10 mouse cellular contexts compared by ENCODE assay signal in the genomic region with DNA sequence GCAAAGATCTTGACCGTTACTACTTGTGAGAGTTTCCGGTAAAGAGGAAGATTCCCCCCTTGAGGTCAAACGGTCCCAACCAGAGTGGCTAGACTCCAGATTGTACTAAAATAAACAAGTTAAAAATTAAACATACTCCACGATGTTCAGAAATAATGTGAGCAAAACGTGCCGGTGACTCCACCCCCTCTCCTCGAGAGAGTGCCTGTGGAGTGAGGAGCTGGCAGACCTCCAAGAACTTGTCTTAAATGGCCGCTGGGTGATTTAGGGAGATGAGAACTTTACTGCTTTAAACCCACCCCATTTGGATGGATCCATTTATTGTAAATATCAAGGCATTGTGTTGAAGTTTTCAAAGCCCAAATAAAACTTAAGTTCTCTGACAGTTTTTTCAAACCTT. TPM values are rescaled to one million over a fixed set of nuclear protein-coding genes. Genes with fewer than 3 reads are reported as not detected.
DNase-seq lines count a peak whose midpoint lies in the region; ATAC-seq and TF ChIP-seq lines count a peak whose summit lies in the region.
"Had no signal": no experiment of that assay in that cellular context is flagged by ENCODE, and none has a peak within 500 bp of the region (broad histone marks: within the 10 kb centered on the region; RNA-seq: fewer than 3 reads in every experiment).

No protein-coding gene starts in this region.

- no peak for TF ChIP-seq POLR2A in lung, adult 2 months (IDR thresholded peaks at IDR 0.05; ENCODE audit: borderline replicate concordance, extremely low read depth, low read depth, low read length)

- 0 out of 2 replicates have a peak overlapping the region, but pooled peaks have one; percentile 34 for H3K4me2 ChIP-seq in hindbrain, postnatal 0 days (ENCODE audit: low read depth, low read length)
- H3K4me2 ChIP-seq: embryonic facial prominence, embryonic 15.5 days had no signal

- no peak overlapping the region for H3K27ac ChIP-seq in hindbrain, postnatal 0 days
- H3K27ac ChIP-seq: embryonic facial prominence, embryonic 15.5 days had no signal

- no peaks in the 10 kb centered on the region for H3K27me3 ChIP-seq in hindbrain, postnatal 0 days (ENCODE audit: insufficient read depth, low read length)
- H3K27me3 ChIP-seq: embryonic facial prominence, embryonic 15.5 days had no signal

- no peaks in the 10 kb centered on the region for H3K4me1 ChIP-seq in hindbrain, postnatal 0 days (ENCODE audit: insufficient read depth, low read length)
- no peaks in the 10 kb centered on the region; the same call in 1 of the 2 replicates for H3K4me1 ChIP-seq in lung, adult 2 months (ENCODE audit: control insufficient read depth, insufficient read depth, low read length)

- no peaks in the 10 kb centered on the region for H3K36me3 ChIP-seq in hindbrain, postnatal 0 days (ENCODE audit: insufficient read depth, low read length)
- H3K36me3 ChIP-seq: embryonic facial prominence, embryonic 15.5 days had no signal

- H3K4me3 ChIP-seq in hindbrain, postnatal 0 days (ENCODE audit: low read length) = no peak overlapping the region
- H3K4me3 ChIP-seq in lung, adult 2 months (replicated peaks; ENCODE audit: extremely low read depth, low read depth, low read length) = no peak overlapping the region
- H3K4me3 ChIP-seq: embryonic facial prominence, embryonic 15.5 days; myocyte had no signal

- ATAC-seq in hindbrain, postnatal 0 days = no peak

- WGBS in hindbrain, postnatal 0 days = 33% methylated on average over 8 of the region's 8 CpGs
- 2% methylated on average over 8 of the region's 8 CpGs for WGBS in lung, adult 2 months

- peak; percentile 35 to 58 for DNase-seq in cerebellum, postnatal 14 days
- DNase-seq in cerebellum, postnatal 36 days = no peak
- peak; percentile 5 to 19 for DNase-seq in spleen, postnatal 36 days (ENCODE audit: low spot score in 2 of 2)
- DNase-seq in spleen, adult 18-20 months = no peak
- peak; percentile 70 for DNase-seq in hindbrain, postnatal 0 days (ENCODE audit: low spot score)
- peak; percentile 50 for DNase-seq in lung, adult 2 months
- peak; percentile 20 for DNase-seq in yolk sac, embryonic 10.5 days (ENCODE audit: low spot score)
- no peak for DNase-seq in thymus, adult 18-20 months

- TF ChIP-seq CTCF in hindbrain, postnatal 0 days (IDR thresholded peaks at IDR 0.05; ENCODE audit: low read depth) = no peak
- no peak for TF ChIP-seq CTCF in lung, adult 2 months (IDR thresholded peaks at IDR 0.05; ENCODE audit: insufficient read depth, low read length)

- H3K9ac ChIP-seq in hindbrain, postnatal 0 days (replicated peaks; ENCODE audit: low read length) = no peak overlapping the region
- H3K9ac ChIP-seq: embryonic facial prominence, embryonic 15.5 days had no signal

- H3K9me3 ChIP-seq in hindbrain, postnatal 0 days (ENCODE audit: low read length) = no peaks in the 10 kb centered on the region
- H3K9me3 ChIP-seq: embryonic facial prominence, embryonic 15.5 days had no signal

RNA-seq across cellular contexts. Expression of a gene that starts 42.4 kb away (rescaled TPM):
- total RNA-seq in hindbrain, postnatal 0 days (2014; rRNA removed) = 59.8 and 63.9 TPM in 2 replicates
- polyA plus RNA-seq in hindbrain, postnatal 0 days (2015; fragmentation: Nextera tagmentation; extraction: Ambion mirVana) = 31.4 and 32.3 TPM in 2 replicates
- polyA plus RNA-seq in lung, adult 2 months (2012; rRNA removed) = 4.9 and 7.8 TPM in 2 replicates

Comparison
In these comparisons a context has a peak if more than half of its experiments do, and no peak if none do; other contexts are left out.
1. DNase-seq: peak in cerebellum, postnatal 14 days (2 of 2), spleen, postnatal 36 days (2 of 2), hindbrain, postnatal 0 days (single experiment), lung, adult 2 months (single experiment) and yolk sac, embryonic 10.5 days (single experiment); none in cerebellum, postnatal 36 days (0 of 2), spleen, adult 18-20 months (0 of 2) and thymus, adult 18-20 months (0 of 2).